Mouse (Mus musculus) intestine, embryonic 16.5 days (tissue): ENCODE results near the gene Hist1h3g. TPM values are rescaled to one million over a fixed set of nuclear protein-coding genes. Genes with fewer than 3 reads are reported as not detected.

Source experiments
- ATAC-seq: fragments of 200-750 bp; cut with Nextera tagmentation; 2 replicates; pipeline ENCODE4 v1.8.0; 2017; ENCODE audit warnings: moderate TSS enrichment, moderate library complexity
- H3K27ac ChIP-seq: fragments of 300-500 bp; sonication (generic); 2 replicates; pipeline ENCODE4 v1.5.1; 2014; ENCODE audit warnings: mild to moderate bottlenecking, low read length
- H3K27me3 ChIP-seq: fragments of 300-500 bp; sonication (generic); replicated peaks from 2 replicates; pipeline ENCODE4 v1.6.1; 2014; ENCODE audit warnings: low read length, control low read depth, mixed read lengths; ENCODE audit not compliant: control insufficient read depth, insufficient read depth
- H3K36me3 ChIP-seq: fragments of 300-500 bp; sonication (generic); 2 replicates; pipeline ENCODE4 v1.6.1; 2014; ENCODE audit warnings: low read length, control low read depth; ENCODE audit not compliant: control insufficient read depth, insufficient read depth
- H3K4me1 ChIP-seq: fragments of 300-500 bp; sonication (generic); 2 replicates; pipeline ENCODE4 v1.6.1; 2014; ENCODE audit warnings: low read length, control low read depth, mixed read lengths; ENCODE audit not compliant: control insufficient read depth, insufficient read depth
- H3K4me2 ChIP-seq: fragments of 300-500 bp; sonication (generic); 2 replicates; pipeline ENCODE4 v1.6.1; 2014; ENCODE audit warnings: low read depth, low read length, control low read depth
- H3K4me3 ChIP-seq: fragments of 300-500 bp; sonication (generic); 2 replicates; pipeline ENCODE4 v1.5.1; 2014; ENCODE audit warnings: mild to moderate bottlenecking, low read length
- H3K9ac ChIP-seq: fragments of 300-500 bp; sonication (generic); 2 replicates; pipeline ENCODE4 v1.6.1; 2014; ENCODE audit warnings: low read depth, low read length
- H3K9me3 ChIP-seq: fragments of 300-500 bp; sonication (generic); 2 replicates; pipeline ENCODE4 v1.6.1; 2016; ENCODE audit warnings: low read length, control low read depth; ENCODE audit not compliant: control insufficient read depth
- WGBS: fragments of 180-500 bp; shearing (Covaris S2); extraction: QIAGEN DNeasy Blood & Tissue Kit; methylation state at CpG from one replicate; pipeline ENCODE4 v1.1.7; 2014; 5-methylcytosine and 5-hydroxymethylcytosine counted together
- polyA plus RNA-seq: library from polyadenylated mRNA; unstranded; fragments of >200 nt; fragmentation: Nextera tagmentation; extraction: Ambion mirVana; gene quantifications from 2 replicates; pipeline ENCODE4 v1.2.1, GENCODE M21; 2015

Gene Hist1h3g
- polyA plus RNA-seq, 1 experiment from 2014 or later, result 3.7 TPM

DNA sequence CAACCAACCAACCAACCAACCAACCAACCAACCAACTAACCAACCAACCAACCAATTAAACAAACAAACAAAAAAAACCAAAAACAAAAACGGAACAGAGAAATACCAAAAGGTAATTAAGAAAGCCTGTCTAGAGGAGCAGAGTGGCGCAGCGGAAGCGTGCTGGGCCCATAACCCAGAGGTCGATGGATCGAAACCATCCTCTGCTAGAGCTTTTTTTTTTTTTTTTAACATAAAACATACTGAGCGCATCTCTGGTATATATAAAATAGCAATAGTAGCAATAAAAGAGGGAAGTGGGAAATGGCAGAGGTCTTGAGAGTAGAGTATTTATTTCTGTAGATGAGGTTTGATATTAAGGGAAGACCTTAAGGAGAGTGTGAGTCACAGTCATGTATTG lies 35.3 kb upstream of the Hist1h3g start:
- H3K27me3 ChIP-seq, result no peaks in the 10 kb centered on the region
- ATAC-seq, result peak; percentile 47; the same call in 1 of the 2 replicates
- no peak overlapping the region for H3K4me3 ChIP-seq
- H3K9me3 ChIP-seq, result no peaks in the 10 kb centered on the region
- H3K27ac ChIP-seq, result no peak overlapping the region
- H3K4me2 ChIP-seq, result no peak overlapping the region
- WGBS, result 29% methylated on average over 7 of the region's 7 CpGs
- H3K36me3 ChIP-seq, result no peaks in the 10 kb centered on the region
- H3K4me1 ChIP-seq, result peaks cover 14% of the 10 kb centered on the region; the same call in 1 of the 2 replicates
- no peak overlapping the region for H3K9ac ChIP-seq

DNA sequence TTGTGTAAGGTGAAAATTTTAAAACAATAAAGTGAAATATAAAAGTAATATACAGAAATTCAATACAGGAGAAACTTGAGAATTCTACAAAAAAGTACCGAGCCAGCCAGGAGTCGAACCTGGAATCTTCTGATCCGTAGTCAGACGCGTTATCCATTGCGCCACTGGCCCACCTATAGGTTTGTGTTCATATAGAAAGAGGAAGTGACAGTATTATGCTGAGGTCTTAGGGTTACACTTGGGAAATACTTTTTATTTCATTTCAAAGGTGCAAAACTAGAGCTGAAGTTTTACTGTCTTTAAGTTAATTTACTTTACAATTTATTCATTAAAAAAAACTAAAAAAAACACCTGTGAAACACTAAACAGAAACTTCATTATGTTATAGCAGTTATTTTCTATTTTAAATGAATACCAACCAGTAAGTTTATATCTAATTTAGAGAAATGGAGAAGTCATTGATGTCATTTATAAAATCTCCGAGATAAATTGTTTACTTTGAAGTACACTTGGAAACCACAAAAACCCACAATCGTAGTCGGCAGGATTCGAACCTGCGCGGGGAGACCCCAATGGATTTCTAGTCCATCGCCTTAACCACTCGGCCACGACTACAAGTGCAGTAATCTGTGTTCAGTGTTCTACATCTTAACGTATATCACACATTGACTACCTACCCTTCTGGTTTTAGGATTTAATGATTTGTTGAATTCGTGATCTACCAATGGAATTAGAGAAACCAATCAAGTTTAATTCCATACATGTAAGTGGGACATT lies 34.6 kb upstream of the Hist1h3g start:
- H3K4me3 ChIP-seq, result no peak overlapping the region
- H3K9me3 ChIP-seq, result no peaks in the 10 kb centered on the region
- peak; percentile 88 for ATAC-seq
- 9% methylated on average over 17 of the region's 17 CpGs for WGBS
- no peak overlapping the region for H3K4me2 ChIP-seq
- H3K4me1 ChIP-seq, result peaks cover 17% of the 10 kb centered on the region; the same call in 1 of the 2 replicates
- no peak overlapping the region for H3K9ac ChIP-seq
- no peaks in the 10 kb centered on the region for H3K36me3 ChIP-seq
- no peak overlapping the region for H3K27ac ChIP-seq
- no peaks in the 10 kb centered on the region for H3K27me3 ChIP-seq

DNA sequence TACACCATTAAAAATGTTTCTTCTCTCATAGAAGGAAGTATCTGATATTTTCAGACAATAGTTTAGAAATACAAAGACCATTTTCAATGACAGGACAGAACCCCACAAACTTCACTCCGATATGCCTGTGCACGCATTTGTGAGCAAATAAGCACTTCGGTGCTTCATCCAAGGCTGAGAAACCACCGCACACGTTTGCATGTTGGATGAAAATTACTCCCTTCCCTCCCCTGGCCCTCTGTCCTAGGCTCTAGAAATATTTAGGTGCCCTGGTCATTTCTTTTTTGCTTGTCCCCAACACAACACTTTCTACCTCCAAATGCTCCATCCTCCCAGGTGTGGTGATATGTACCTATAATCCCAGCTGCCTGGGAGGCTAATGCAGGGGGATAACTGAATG lies 33.7 kb upstream of the Hist1h3g start:
- no peaks in the 10 kb centered on the region for H3K9me3 ChIP-seq
- H3K4me2 ChIP-seq, result peak overlapping the region; percentile 34
- H3K27me3 ChIP-seq, result no peaks in the 10 kb centered on the region
- no peak overlapping the region for H3K27ac ChIP-seq
- WGBS, result 27% methylated on average over 5 of the region's 5 CpGs
- H3K36me3 ChIP-seq, result no peaks in the 10 kb centered on the region
- H3K4me3 ChIP-seq, result peak overlapping the region; percentile 24
- ATAC-seq, result no peak
- peaks cover 17% of the 10 kb centered on the region; the same call in 1 of the 2 replicates for H3K4me1 ChIP-seq
- no peak overlapping the region for H3K9ac ChIP-seq

DNA sequence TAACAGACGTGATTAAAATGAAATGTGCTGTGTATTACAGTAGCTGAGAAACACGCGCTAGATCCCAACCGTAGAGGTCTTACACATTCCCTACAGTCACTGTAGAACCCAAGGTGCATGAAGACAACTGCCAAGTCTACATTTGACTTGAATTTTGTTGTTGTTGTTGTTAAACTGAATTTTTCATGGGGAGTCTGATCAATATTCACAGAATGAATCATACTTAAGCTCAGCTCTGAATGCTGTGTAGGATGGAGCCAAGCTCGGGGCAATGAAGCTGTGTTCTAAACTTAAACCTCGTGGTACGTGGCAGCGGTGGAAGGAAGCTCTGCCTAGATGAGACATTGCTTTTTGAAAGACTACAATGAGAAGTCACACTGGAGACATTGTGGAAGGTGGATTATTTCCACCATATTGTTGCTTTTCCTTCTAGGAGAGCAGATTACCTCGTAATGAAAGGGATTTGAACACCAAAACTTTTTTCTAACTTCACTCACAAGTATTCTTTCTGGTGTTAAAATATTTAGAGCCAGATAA lies 33.1 kb upstream of the Hist1h3g start:
- 47% methylated on average over 9 of the region's 9 CpGs for WGBS
- Histone ChIP-seq H3K9me3 (no peaks in the 10 kb centered on the region), H3K4me2 (peak overlapping the region; percentile 14), H3K4me3 (peak overlapping the region; percentile 2; the same call in 1 of the 2 replicates), H3K27me3 (no peaks in the 10 kb centered on the region), H3K4me1 (peaks cover 17% of the 10 kb centered on the region; the same call in 1 of the 2 replicates), H3K36me3 (no peaks in the 10 kb centered on the region), H3K9ac (no peak overlapping the region), H3K27ac (no peak overlapping the region)
- ATAC-seq, result no peak

DNA sequence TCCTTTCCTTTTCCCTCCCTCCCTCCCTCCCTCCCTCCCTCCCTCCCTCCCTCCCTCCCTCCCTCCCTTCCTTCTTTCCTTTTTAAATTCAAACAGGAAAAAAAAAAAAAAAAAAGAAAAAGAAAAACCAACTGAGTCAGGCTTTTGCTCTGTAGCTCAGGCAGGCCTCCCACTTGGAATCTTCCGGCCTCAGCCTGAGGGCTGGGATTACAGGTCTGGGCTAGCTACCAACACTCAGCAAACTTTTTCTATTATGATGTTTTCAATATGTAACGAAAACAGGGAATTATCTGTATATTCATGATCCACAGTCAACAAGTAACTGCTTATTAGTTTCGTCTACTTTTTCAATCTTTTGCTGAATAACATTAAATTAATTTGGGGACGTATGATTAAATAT lies 32.3 kb upstream of the Hist1h3g start:
- no peak for ATAC-seq
- H3K27me3 ChIP-seq, result no peaks in the 10 kb centered on the region
- 68% methylated on average over 4 of the region's 4 CpGs for WGBS
- H3K9ac ChIP-seq, result no peak overlapping the region
- no peaks in the 10 kb centered on the region for H3K9me3 ChIP-seq
- no peaks in the 10 kb centered on the region for H3K36me3 ChIP-seq
- no peak overlapping the region for H3K4me2 ChIP-seq
- H3K4me1 ChIP-seq, result peaks cover 14% of the 10 kb centered on the region; the same call in 1 of the 2 replicates
- no peak overlapping the region for H3K27ac ChIP-seq
- H3K4me3 ChIP-seq, result no peak overlapping the region

DNA sequence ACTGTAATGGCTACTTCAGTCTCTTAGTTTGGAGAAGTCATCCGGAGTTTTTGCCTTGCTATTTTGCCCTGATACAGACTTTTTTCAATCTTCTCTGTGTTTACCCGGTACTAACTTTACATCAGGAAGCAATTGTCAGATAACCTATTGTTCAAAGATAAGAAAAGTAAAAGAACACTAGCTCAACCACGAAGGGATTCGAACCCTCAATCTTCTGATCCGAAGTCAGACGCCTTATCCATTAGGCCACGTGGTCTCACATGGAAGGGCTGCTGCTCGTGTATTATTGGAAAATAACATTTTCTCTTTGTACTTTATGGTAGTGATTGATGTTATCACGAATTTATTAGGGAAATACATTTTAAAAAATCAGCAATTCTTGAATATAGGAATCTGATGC lies 31.4 kb upstream of the Hist1h3g start:
- 4% methylated on average over 9 of the region's 9 CpGs for WGBS
- no peak overlapping the region for H3K9ac ChIP-seq
- no peaks in the 10 kb centered on the region for H3K27me3 ChIP-seq
- ATAC-seq, result no peak
- no peak overlapping the region for H3K27ac ChIP-seq
- H3K4me3 ChIP-seq, result no peak overlapping the region
- H3K36me3 ChIP-seq, result no peaks in the 10 kb centered on the region
- no peaks in the 10 kb centered on the region for H3K9me3 ChIP-seq
- H3K4me1 ChIP-seq, result peaks cover 10% of the 10 kb centered on the region; the same call in 1 of the 2 replicates
- peak overlapping the region; percentile 7; the same call in 1 of the 2 replicates for H3K4me2 ChIP-seq

DNA sequence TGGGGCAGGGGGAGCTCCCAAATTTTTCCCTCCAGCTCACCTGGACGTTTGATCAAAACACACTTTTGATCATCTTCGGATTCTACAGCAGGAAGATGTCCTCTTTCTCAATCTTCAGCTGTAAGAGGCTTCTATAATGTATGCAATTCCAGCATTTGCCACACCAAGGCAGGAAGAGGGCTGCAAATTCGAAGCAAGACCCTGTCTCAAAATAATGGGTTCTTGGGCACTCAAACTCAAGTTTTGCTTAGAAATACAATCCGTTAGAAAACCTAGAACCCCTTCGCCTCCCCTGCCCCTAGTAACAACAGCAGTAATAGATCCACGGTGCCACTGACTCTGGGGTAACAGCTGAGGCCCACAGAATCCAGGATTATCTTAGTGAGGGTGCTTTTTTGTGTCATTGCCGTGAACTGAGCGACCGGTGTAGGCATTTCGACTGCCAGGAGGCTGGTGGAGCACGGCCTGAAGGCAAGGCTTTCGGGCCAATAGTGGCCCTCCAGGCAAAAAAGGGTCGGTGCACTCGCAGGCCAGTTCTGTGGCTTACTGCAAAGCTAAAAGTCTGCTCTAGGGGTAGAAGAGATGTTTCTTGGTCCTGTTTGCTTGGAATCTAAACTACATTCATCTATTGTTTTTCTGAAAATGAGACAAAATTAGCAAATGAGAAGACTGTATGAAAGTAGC lies 29.4 kb upstream of the Hist1h3g start:
- H3K4me1 ChIP-seq, result peaks cover 16% of the 10 kb centered on the region; the same call in 1 of the 2 replicates
- H3K4me3 ChIP-seq, result peak overlapping the region; percentile 31
- H3K36me3 ChIP-seq, result no peaks in the 10 kb centered on the region
- H3K27ac ChIP-seq, result 0 out of 2 replicates have a peak overlapping the region, but pooled peaks have one; percentile 2
- no peak for ATAC-seq
- WGBS, result 20% methylated on average over 14 of the region's 14 CpGs
- no peaks in the 10 kb centered on the region for H3K27me3 ChIP-seq
- 0 out of 2 replicates have a peak overlapping the region, but pooled peaks have one; percentile 41 for H3K9ac ChIP-seq
- peak overlapping the region; percentile 53 for H3K4me2 ChIP-seq
- no peaks in the 10 kb centered on the region for H3K9me3 ChIP-seq

DNA sequence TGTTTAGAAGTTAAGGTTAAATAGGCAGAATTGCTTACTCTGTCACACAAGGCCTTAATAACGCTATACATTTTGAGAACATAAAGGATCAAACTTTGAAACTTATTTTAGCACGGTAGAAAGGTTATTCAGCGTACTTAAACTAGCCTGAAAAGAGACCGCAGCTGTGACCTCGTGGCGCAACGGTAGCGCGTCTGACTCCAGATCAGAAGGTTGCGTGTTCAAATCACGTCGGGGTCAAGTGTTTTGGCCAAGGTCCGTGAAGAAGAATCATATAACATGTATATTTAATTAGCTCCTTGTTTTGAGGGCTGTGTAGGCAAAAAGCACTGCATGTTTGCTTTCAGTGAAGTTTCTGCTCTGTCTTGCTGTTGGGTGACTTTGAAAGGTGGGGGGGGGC lies 28.9 kb upstream of the Hist1h3g start:
- whole genome bisulfite sequencing, result 17% methylated on average over 13 of the region's 13 CpGs
- Histone ChIP-seq H3K4me3 (peak overlapping the region; percentile 31; the same call in 1 of the 2 replicates), H3K27me3 (no peaks in the 10 kb centered on the region)

More for the DNA sequence above, 28.9 kb upstream of the Hist1h3g start:
- H3K4me1 ChIP-seq, result peaks cover 16% of the 10 kb centered on the region; the same call in 1 of the 2 replicates
- no peak overlapping the region for H3K27ac ChIP-seq
- H3K36me3 ChIP-seq, result no peaks in the 10 kb centered on the region
- no peaks in the 10 kb centered on the region for H3K9me3 ChIP-seq
- ATAC-seq, result peak; percentile 35; the same call in 1 of the 2 replicates
- H3K9ac ChIP-seq, result no peak overlapping the region
- H3K4me2 ChIP-seq, result peak overlapping the region; percentile 53
